Mouse (Mus musculus) splenic B cell, adult 2 months (primary cell): Measurements from ENCODE around the gene Spire2.

Experiments used
- DNase-seq: peaks from one replicate; pipeline ENCODE4 v3.0.0-alpha.2; 2011; ENCODE audit warnings: low read depth, low spot score
- H3K27me3 ChIP-seq: 2 replicates; pipeline ENCODE4 v1.6.1; 2012; ENCODE audit warnings: mild to moderate bottlenecking, low read length, moderate library complexity, mixed read lengths; ENCODE audit not compliant: control insufficient read depth, poor library complexity, insufficient read depth, severe bottlenecking
- H3K36me3 ChIP-seq: 2 replicates; pipeline ENCODE4 v1.6.1; 2012; ENCODE audit warnings: mild to moderate bottlenecking, low read length, moderate library complexity, mixed read lengths; ENCODE audit not compliant: control insufficient read depth, poor library complexity, insufficient read depth, severe bottlenecking

Gene Spire2

DNA sequence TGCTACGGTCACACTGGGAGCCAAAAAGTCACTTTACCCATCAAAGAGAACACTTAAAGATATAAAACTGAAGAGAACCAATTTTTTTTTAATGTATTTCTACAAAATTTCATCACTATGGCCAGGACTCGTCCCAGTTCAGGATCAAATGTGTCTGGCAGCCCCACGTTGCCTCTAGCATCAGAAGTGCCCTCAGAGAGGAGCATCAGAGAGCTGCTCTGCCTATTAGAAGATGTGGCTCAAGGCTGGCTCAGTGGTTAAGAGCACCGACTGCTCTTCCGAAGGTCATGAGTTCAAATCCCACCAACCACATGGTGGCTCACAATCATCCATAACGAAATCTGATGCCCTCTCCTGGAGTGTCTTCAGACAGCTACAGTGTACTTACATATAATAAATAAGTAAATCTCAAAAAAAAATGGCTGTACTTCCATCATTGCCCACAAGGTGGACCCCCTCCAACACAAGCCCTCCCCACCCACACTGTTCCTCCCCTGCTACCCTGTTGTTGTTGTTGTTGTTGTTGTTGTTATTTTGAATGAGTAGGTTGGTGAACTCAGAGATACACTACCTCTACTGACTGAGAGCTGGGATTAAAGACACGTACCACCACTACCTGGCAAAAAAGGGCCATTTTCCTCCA lies 12.9 kb upstream of the Spire2 start:
- DNase-seq: peak; percentile 88
- H3K27me3 ChIP-seq: no peaks in the 10 kb centered on the region
- H3K36me3 ChIP-seq: no peaks in the 10 kb centered on the region

DNA sequence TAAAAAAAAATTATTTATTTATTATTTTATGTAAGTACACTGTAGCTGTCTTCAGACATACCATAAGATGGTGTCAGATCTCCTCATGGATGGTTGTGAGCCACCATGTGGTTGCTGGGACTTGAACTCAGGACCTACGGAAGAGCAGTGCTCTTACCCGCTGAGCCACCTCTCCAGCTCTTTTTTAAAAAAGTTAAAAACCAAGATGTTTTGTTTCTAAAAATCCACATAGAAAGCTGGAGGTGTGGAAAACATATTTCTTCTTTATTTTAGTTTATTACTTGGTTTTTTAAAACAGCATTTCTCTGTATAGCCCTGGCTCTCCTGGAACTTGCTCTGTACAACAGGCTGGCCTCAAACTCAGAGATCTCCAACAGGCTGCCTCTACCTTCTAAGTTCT lies 4.0 kb upstream of the Spire2 start:
- no peak for DNase-seq
- no peaks in the 10 kb centered on the region for H3K27me3 ChIP-seq
- H3K36me3 ChIP-seq: no peaks in the 10 kb centered on the region

DNA sequence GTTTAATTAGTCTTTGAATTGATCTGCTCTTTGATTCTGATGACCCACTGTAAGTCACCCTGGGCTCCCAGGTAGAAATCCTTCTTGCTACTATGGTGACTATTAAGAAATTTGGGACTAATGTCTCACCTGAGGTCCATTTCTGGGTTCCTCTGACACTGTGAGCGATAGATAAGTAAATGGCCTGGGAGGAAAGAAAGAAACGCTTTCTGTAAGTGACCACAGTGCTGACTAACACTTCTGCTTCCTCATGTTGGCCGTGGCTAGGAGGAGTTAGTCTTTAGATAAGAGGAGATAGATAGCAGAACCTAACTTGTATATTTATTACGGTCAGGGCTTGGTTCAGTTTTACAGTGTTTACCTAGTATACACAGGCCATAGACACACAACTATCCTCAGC lies 3.2 kb upstream of the Spire2 start:
- Histone ChIP-seq H3K36me3 (no peaks in the 10 kb centered on the region), H3K27me3 (no peaks in the 10 kb centered on the region)
- DNase-seq: no peak

DNA sequence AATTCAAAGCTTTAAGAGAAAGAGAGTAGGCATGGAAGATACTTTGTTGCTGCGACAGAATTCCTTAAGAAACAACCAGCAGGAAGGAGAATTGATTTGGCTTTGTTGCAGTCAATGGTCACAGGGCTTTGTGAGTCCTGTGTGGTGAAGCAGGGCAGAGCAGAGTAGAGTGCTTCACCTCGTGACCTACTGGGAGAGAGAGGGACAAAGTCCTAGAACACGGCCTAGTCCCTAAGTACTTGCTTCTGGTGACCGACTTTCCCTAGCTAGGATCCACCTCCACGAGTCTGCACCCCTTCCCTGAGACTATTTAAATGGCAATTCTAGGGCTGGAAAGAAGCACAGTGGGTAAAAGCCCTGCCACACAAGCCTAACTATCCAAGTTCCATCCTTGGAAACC lies 2.6 kb upstream of the Spire2 start:
- Histone ChIP-seq H3K27me3 (no peaks in the 10 kb centered on the region), H3K36me3 (no peaks in the 10 kb centered on the region)
- no peak for DNase-seq

DNA sequence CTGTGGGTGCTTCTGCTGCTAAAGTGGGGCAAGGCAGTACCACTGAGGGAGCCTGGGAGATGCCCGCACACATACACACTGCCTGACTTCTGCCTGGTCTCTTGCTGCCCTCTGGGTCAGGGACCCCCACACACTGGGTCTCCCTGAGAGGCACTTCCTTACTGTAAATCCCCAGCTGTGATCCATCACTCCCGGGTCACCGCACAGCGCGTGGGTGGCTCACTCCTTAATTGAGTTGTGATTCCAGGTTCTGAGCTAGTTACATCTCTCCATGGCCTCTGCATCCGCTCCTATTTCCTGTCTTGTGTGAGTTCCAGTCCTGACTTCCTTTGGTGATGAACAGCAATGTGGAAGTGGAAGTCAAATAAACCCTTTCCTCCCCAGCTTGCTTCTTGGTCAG lies 1.8 kb upstream of the Spire2 start:
- Histone ChIP-seq H3K27me3 (no peaks in the 10 kb centered on the region), H3K36me3 (no peaks in the 10 kb centered on the region)
- DNase-seq: no peak

DNA sequence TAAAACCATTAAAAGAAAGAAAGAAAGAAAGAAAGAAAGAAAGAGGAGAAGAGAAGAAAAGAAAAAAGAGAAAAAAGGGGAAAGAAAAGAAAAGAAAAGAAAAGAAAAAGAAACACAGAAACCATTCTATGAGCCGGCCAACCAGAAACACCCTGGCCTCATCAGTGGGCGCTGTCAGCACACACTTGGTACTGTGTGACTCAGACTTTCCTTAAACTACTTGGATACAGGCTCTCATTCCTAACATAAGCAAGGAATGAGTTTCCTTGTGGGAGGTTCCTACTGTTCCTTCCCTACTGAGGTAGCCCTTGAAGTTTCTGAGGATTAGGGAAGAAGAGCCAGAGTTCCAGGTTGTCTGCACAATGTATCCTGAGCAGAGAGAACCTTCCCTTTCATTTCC lies 1.2 kb upstream of the Spire2 start:
- H3K36me3 ChIP-seq: no peaks in the 10 kb centered on the region
- no peaks in the 10 kb centered on the region for H3K27me3 ChIP-seq
- DNase-seq: no peak

DNA sequence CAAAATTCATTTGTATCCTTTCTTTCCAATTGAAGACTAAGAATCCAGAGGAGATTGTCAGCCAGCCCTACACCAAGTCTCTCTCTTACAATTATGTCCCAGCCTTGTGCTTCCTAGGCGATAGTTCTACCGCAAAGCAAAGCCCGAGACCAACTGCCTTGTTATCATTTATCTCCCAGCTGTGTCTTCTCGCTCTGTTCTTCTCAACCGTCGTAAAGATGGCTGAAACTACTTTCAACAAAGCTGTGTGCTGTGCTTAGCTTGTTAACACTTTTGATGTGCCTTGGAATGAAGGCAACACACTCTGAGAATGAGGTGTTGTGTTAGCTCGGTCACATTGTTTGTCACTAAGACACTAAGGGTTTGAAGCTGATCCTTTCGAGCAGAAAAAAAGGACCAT lies 703 bp upstream of the Spire2 start:
- Histone ChIP-seq H3K27me3 (no peaks in the 10 kb centered on the region), H3K36me3 (no peaks in the 10 kb centered on the region)
- no peak for DNase-seq

DNA sequence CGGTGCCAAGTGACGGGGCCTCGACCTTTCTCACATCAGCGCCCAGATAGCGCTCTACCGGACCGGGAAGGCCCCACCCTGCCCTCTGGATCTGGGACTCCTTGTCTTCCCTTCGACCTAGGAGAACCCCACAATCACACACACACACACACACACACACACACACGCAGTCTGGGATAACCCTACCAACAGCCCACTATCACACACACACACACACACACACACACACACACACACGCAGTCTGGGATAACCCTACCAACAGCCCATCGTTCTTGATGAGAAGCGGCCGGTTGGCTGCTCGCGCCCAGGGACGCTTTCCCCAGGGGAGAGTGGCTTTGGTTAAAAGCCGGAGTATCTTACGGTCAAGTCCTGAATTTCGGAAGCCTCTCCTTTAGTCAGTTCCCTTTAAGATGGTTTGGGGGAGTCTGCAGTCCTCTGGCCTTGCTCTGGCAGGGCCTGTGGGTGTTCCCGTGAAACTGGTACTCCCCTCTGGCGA lies 626 bp downstream of the Spire2 start:
- Histone ChIP-seq H3K27me3 (no peaks in the 10 kb centered on the region), H3K36me3 (no peaks in the 10 kb centered on the region)
- DNase-seq: no peak

DNA sequence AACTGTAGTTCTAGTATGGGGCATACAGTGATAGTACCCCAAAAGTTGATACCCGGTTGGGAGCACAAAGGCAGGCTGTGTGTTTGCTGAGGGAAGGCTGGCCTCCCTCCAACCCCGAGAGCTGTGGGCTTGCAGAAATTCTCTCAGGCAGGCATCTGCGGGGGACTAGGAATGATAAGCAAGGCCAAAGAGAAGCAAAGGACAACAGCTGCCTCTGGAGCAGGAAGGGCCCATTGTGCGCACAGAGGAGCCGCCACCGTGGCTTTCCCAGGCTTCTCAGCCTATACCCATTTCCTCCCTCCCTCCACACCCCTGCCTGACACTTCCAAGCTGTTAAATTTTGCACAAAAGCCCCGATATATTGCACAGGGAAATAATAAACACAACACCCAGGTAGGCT lies 1.4 kb downstream of the Spire2 start:
- Histone ChIP-seq H3K36me3 (no peaks in the 10 kb centered on the region), H3K27me3 (no peaks in the 10 kb centered on the region)
- DNase-seq: no peak

DNA sequence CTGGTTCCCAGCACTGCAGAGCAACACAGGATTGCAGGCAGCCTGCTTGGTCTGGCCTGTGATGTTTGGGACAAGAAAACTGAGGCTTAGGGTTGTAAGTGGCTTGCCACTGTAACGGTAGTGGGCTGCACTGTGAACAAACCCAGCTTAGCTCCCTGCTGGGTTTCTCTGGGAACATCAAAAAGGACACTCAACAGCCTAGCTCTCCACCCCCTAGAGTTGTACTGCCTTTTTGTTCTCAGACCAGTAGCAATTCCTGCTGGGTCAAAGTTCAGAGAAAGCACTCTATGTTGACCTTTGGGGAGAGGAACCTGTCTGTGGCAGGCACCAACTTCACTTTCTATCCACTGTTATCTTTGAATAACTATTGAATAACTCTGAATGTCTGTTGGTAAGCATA lies 2.0 kb downstream of the Spire2 start:
- Histone ChIP-seq H3K36me3 (no peaks in the 10 kb centered on the region), H3K27me3 (no peaks in the 10 kb centered on the region)

DNA sequence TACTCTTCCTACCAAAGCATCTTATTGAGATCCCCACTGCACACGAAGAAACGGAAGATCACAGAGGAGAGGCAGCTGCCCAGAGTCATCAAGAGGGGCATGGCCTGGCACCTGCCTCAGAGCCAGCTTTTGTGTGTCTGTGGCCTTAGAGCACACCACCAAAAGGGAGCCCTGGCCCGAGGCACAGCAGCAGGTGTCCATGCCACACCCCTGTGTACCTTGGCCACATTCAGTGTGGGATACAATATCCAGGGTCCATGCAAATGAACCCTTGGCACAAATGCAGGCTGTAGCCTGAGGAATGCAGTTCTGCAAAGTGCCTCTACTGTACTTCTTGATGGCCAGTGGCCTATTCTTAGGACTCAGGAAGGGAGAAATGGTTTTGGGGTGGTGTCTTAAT lies 5.0 kb downstream of the Spire2 start:
- Histone ChIP-seq H3K27me3 (no peaks in the 10 kb centered on the region), H3K36me3 (no peaks in the 10 kb centered on the region)
- DNase-seq: no peak

More for the DNA sequence above, 2.0 kb downstream of the Spire2 start:
- DNase-seq: no peak

DNA sequence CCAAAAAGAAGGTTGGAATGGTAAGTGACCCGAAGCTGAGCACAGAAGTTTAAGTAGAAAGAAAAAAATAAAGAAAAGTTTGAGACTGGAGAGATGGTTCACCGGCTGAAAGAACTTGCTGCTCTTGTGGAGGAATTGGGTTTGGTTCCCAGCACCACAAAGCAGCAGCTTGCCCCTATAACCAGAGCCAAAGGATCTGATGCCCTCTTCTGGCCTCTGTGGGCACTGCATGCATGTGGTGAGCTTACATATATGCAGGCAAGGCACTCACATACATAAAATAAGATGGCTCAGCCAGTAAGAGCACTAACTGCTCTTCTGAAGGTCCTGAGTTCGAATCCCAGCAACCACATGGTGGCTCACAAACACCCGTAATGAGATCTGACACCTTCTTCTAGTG lies 7.6 kb downstream of the Spire2 start:
- peak; percentile 33 for DNase-seq
- H3K27me3 ChIP-seq: no peaks in the 10 kb centered on the region
- H3K36me3 ChIP-seq: no peaks in the 10 kb centered on the region

DNA sequence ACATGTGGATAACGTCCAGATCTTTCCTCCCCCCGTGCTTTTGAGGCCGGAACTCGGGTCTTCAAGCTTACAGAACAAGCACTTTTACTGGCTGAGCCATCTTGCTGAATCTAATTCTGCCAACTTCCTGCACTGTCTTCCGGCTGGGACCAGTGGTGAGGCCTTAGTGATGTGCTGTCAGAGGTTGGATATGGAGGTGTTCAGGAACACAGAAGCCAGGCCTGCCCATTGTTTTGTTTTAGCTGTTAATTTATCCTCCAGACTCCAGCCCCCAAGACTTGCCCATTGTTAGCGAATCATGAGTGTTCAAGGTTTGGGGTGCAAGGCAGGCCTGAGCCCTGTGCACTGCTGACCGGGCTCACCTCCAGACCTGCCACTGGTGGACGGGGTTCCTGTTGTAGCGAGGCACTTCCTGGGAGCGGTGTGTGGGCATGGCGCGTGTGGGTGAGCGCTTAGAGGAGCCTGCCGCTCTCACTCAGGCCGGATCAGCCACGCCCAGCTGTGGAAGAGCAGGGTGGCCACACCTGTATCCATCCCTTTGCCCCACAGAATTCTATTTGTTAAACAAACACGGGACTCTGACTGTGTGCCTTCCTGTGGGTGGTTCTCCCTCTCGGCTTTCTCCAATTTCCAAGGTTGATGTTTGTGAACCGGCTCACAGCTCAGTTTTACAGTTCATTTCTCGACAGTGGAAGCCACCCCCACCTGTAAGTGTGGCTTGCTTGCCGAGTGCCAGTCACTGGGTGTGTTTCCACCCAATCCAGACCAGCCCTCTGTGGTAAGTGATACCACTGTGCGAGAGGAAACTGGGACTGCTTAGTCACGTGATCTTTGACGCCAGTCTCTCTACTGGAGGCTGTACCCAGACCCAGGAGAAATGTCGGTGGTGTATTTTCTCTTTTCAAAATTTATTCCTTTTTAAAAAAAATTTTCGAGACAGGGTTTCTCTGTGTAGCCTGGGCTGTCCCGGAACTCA lies 8.8 kb downstream of the Spire2 start:
- DNase-seq: no peak
- H3K27me3 ChIP-seq: no peaks in the 10 kb centered on the region
- H3K36me3 ChIP-seq: no peaks in the 10 kb centered on the region

DNA sequence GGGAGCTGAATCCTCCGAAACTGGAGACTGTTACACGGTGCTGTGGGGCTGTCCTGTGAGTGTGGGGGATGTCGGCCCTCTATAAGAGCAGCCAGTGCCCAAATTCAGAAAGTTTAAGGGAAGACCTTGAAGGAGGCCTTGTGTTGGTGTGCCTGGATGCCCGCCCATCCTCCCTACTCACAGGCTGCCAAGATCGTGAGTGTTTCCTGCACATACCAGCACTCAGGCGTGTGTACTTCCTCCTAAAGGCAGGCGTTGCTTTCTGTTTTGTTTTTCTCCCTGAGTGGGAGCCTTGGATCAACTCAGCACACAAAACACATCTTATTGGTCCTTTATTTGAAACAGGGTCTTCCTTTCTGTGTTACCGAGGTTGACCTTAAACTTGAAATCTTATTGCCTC lies 9.7 kb downstream of the Spire2 start:
- Histone ChIP-seq H3K36me3 (no peaks in the 10 kb centered on the region), H3K27me3 (no peaks in the 10 kb centered on the region)
- no peak for DNase-seq

DNA sequence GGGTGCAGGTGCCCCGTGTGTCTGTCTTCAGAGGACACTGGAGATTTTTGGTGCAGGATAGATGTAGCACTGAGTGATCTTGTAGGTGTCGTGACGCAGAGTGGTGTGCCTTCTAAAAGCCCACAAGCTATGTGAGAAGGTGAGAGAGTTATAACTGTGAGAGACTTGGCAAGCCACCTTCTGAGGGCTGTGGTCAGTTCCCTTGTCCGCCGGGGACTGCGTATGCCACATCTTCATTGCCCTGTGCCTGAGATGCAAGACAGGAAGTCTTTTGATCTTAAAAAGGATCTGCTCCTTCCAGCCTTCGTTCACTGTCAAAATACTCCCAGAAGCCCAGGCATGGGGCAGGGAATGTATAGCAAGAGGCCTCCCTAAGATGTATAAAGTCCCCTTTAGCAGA lies 10.4 kb downstream of the Spire2 start:
- no peak for DNase-seq
- Histone ChIP-seq H3K36me3 (no peaks in the 10 kb centered on the region), H3K27me3 (no peaks in the 10 kb centered on the region)
